Mouse (Mus musculus) embryonic facial prominence, embryonic 11.5 days (tissue): ENCODE results near the gene Sertad3. TPM values are rescaled to one million over a fixed set of nuclear protein-coding genes. Genes with fewer than 3 reads are reported as not detected.

Experiments used
- ATAC-seq: fragments of 200-750 bp; cut with Nextera tagmentation; replicated peaks from 2 replicates; pipeline ENCODE4 v1.8.0; 2017; ENCODE audit warnings: low read depth; ENCODE audit not compliant: insufficient number of reproducible peaks, low FRiP score, low TSS enrichment
- DNase-seq: peaks from one replicate; pipeline ENCODE4 v3.0.0-alpha.2; 2015; ENCODE audit warnings: low spot score
- H3K27ac ChIP-seq: fragments of 300-500 bp; sonication (generic); replicated peaks from 2 replicates; pipeline ENCODE4 v1.5.1; 2014; ENCODE audit warnings: mild to moderate bottlenecking, low read depth, low read length, control low read depth
- H3K27me3 ChIP-seq: fragments of 300-500 bp; sonication (generic); 2 replicates; pipeline ENCODE4 v1.6.1; 2014; ENCODE audit warnings: mild to moderate bottlenecking, low read length, moderate library complexity, mixed read lengths; ENCODE audit not compliant: control insufficient read depth, insufficient read depth
- H3K36me3 ChIP-seq: fragments of 300-500 bp; sonication (generic); replicated peaks from 2 replicates; pipeline ENCODE4 v1.6.1; 2014; ENCODE audit warnings: low read depth, mild to moderate bottlenecking, low read length, moderate library complexity, mixed read lengths; ENCODE audit not compliant: control insufficient read depth, insufficient read depth
- H3K4me1 ChIP-seq: fragments of 300-500 bp; sonication (generic); 2 replicates; pipeline ENCODE4 v1.6.1; 2014; ENCODE audit warnings: low read length, mixed read lengths; ENCODE audit not compliant: control insufficient read depth, insufficient read depth
- H3K4me2 ChIP-seq: fragments of 300-500 bp; sonication (generic); 2 replicates; pipeline ENCODE4 v1.6.1; 2014; ENCODE audit warnings: low read depth, mild to moderate bottlenecking, control low read depth, low read length, moderate library complexity
- H3K4me3 ChIP-seq: fragments of 300-500 bp; sonication (generic); 2 replicates; pipeline ENCODE4 v1.5.1; 2014; ENCODE audit warnings: low read depth, low read length, control low read depth
- H3K9ac ChIP-seq: fragments of 300-500 bp; sonication (generic); replicated peaks from 2 replicates; pipeline ENCODE4 v1.6.1; 2014; ENCODE audit warnings: mild to moderate bottlenecking, control low read depth, low read length
- H3K9me3 ChIP-seq: fragments of 300-500 bp; sonication (generic); replicated peaks from 2 replicates; pipeline ENCODE4 v1.6.1; 2016; ENCODE audit warnings: mild to moderate bottlenecking, low read length, inconsistent platforms, mixed read lengths; ENCODE audit not compliant: control insufficient read depth
- WGBS: fragments of 180-500 bp; shearing (Covaris S2); extraction: QIAGEN DNeasy Blood & Tissue Kit; methylation state at CpG from one replicate; pipeline ENCODE4 v1.1.7; 2014; 5-methylcytosine and 5-hydroxymethylcytosine counted together
- polyA plus RNA-seq: library from polyadenylated mRNA; unstranded; fragments of >200 nt; fragmentation: Nextera tagmentation; extraction: Ambion mirVana; gene quantifications from 2 replicates; pipeline ENCODE4 v1.2.1, GENCODE M21; 2014

The Sertad3 gene
- polyA plus RNA-seq, 1 experiment from 2014 or later = 27.2 TPM

DNA sequence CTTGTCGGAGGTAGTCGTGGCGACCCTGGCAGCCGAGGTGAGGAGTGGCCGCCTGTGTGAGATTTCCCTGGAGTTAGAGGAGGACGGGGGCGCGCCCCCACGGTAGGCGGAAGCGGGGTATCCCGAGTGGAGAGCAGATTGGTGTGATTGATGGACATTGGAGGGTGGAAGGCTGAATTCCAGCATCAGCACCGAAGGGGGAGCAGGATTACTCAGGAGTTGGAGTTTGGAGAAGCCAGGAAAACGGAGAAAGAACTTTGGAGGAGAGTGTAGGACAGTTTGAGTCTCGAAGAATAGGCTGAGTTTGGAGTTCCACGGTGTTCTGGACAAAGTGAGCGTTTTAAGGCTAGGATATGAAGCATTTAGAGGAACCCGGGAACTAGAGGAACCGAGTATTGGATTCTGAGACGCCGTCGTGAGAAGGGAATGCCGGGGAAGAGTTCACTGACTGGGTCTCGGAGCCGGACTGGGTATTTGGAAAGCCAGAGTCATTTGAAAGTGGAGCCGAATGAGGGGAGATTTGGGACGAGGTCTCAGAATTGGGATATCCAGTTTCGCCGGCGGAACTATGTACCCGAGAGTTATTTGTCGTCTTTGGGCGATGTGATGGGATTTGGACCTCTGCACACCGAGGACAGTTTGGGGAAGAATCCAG, 394 bp downstream of the Sertad3 start:
- 0% methylated on average over 34 of the region's 34 CpGs for WGBS
- Histone ChIP-seq H3K9ac (peak overlapping the region; percentile 64), H3K4me3 (peak overlapping the region; percentile 64), H3K4me1 (no peaks in the 10 kb centered on the region), H3K27ac (peak overlapping the region; percentile 68), H3K36me3 (no peaks in the 10 kb centered on the region; the same call in 1 of the 2 replicates), H3K9me3 (no peaks in the 10 kb centered on the region), H3K27me3 (no peaks in the 10 kb centered on the region), H3K4me2 (peak overlapping the region; percentile 57)
- DNase-seq (no peak), ATAC-seq (no peak; the same call in 1 of the 2 replicates)

DNA sequence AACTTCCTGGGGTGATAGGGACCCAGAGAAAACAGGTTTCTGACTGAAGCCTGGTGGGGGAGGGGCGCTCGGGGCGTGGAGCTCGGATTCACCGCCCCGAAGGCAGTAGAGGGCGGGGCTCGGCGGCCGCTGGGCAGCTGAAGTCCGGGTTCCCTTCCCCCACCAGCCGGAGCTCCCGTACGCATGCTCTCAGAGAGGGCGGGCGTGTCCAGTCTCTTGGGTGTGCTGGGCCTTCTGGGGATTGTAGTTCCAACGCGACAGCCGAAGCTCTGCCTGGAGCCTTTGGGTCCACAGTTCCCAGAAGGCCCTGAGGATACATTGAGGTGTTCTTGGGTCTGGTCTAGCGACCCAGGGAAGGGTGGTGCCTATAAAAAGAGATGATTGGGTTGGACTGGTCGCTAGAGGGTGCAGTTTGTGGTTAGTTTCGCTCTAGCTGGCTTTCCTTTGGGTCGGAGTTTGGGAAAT, 954 bp downstream of the Sertad3 start:
- H3K27me3 ChIP-seq = no peaks in the 10 kb centered on the region
- no peaks in the 10 kb centered on the region; the same call in 1 of the 2 replicates for H3K36me3 ChIP-seq
- H3K4me1 ChIP-seq = no peaks in the 10 kb centered on the region
- H3K9me3 ChIP-seq = no peaks in the 10 kb centered on the region
- ATAC-seq (peak; percentile 89), DNase-seq (peak; percentile 99)
- H3K27ac ChIP-seq = peak overlapping the region; percentile 68
- peak overlapping the region; percentile 64 for H3K4me3 ChIP-seq
- peak overlapping the region; percentile 64 for H3K9ac ChIP-seq
- H3K4me2 ChIP-seq = peak overlapping the region; percentile 57
- 0% methylated on average over 23 of the region's 23 CpGs for WGBS

DNA sequence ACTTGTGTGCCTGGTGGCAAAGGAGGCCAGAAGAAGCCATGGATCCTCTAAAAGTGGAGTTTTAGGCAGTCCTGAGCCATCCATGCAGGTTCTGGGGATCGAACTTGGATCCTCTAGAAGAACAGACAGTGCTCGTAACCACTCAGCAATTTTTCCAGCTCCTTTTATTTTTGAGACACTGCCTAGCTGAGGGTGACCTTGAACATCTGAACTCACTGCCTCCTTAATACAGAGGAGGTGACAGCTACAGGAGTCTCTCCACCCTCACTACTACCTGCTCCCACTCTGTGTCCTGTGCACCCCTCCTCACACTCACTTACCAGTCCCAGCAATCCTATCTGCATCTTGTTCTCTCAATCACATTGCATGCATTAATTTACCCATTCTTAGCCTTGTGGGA, 2.0 kb downstream of the Sertad3 start:
- 95% methylated on average over 2 of the region's 2 CpGs for WGBS
- no peak overlapping the region for H3K9ac ChIP-seq
- DNase-seq (no peak), ATAC-seq (no peak)
- no peak overlapping the region for H3K4me3 ChIP-seq
- H3K27me3 ChIP-seq = no peaks in the 10 kb centered on the region
- H3K27ac ChIP-seq = no peak overlapping the region
- no peak overlapping the region for H3K4me2 ChIP-seq
- H3K36me3 ChIP-seq = no peaks in the 10 kb centered on the region; the same call in 1 of the 2 replicates
- no peaks in the 10 kb centered on the region for H3K9me3 ChIP-seq
- H3K4me1 ChIP-seq = no peaks in the 10 kb centered on the region

DNA sequence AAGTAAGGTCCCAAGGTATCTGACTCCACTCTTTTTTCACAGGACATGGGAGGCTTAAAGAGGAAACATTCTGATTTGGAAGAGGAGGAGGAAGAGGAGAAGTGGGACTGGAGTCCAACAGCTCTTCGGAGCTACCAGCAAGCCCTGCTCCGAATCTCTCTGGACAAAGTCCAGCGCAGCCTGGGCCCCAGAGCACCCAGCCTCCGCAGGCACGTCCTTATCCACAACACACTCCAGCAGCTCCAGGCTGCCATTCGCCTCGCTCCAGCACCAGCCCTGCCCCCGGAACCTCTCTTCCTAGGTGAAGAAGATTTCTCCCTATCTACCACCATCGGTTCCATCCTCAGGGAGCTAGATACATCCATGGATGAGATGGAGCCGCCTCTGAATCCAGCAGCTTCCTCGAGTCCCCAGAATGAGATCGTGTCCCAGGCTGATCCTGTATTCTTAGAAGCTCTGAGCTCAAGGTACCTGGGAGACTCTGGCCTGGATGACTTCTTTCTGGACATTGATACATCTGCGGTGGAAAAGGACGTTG, 2.6 kb downstream of the Sertad3 start:
- Histone ChIP-seq H3K9ac (no peak overlapping the region), H3K4me1 (no peaks in the 10 kb centered on the region), H3K4me3 (no peak overlapping the region), H3K36me3 (no peaks in the 10 kb centered on the region; the same call in 1 of the 2 replicates), H3K9me3 (no peaks in the 10 kb centered on the region), H3K27ac (no peak overlapping the region), H3K4me2 (no peak overlapping the region), H3K27me3 (no peaks in the 10 kb centered on the region)
- no peak for ATAC-seq
- DNase-seq = no peak
- 91% methylated on average over 14 of the region's 14 CpGs for WGBS

DNA sequence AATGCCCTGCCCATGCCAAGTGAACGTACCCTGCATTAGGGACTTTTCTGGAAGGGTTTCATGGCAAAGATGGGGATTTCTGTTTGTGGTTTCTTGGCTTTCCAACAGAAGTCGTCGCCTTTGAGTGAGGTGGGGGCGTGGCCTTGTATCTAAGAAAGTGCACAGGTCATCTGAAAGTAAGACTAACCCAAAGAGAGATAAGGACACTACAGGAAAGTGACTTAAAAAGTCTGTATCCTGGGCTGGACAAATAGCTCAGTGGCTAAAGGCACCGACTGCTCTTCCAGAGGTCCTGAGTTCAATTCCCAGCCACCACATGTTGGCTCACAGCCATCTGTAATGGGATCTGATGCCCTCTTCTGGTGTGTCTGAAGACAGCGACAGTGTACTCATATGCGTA, 5.0 kb downstream of the Sertad3 start:
- no peak for ATAC-seq

DNA sequence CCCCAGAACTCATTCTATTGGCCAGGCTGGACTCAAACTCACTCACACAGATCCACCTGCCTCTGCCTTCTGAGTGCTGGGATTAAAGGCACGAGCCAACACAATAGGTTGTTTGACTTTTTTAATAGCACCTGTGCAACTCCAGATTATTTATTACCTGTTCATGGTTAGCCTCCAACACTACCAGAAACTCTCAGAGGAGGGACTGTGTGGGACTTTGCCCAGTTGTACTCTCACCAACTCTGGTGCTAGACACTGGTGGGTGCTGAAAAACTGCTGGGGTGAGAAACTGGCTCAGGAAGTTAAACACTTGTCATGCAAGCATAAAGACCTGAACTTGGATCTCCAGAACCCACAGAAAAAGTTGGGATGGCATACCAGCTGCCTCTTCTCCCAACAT, 6.2 kb downstream of the Sertad3 start:
- no peak overlapping the region for H3K27ac ChIP-seq
- WGBS = 80% methylated on average over 1 of the region's 1 CpGs
- H3K4me2 ChIP-seq = no peak overlapping the region
- ATAC-seq (no peak), DNase-seq (no peak)
- H3K27me3 ChIP-seq = no peaks in the 10 kb centered on the region
- no peaks in the 10 kb centered on the region; the same call in 1 of the 2 replicates for H3K36me3 ChIP-seq
- no peak overlapping the region for H3K4me3 ChIP-seq
- no peaks in the 10 kb centered on the region for H3K9me3 ChIP-seq
- no peak overlapping the region for H3K9ac ChIP-seq
- H3K4me1 ChIP-seq = no peaks in the 10 kb centered on the region

More for the DNA sequence above, 5.0 kb downstream of the Sertad3 start:
- H3K4me3 ChIP-seq = no peak overlapping the region
- H3K27ac ChIP-seq = no peak overlapping the region
- DNase-seq = no peak
- no peak overlapping the region for H3K9ac ChIP-seq
- no peaks in the 10 kb centered on the region; the same call in 1 of the 2 replicates for H3K36me3 ChIP-seq
- no peaks in the 10 kb centered on the region for H3K4me1 ChIP-seq
- no peak overlapping the region for H3K4me2 ChIP-seq
- H3K27me3 ChIP-seq = no peaks in the 10 kb centered on the region
- WGBS = 81% methylated on average over 7 of the region's 7 CpGs
- H3K9me3 ChIP-seq = no peaks in the 10 kb centered on the region

DNA sequence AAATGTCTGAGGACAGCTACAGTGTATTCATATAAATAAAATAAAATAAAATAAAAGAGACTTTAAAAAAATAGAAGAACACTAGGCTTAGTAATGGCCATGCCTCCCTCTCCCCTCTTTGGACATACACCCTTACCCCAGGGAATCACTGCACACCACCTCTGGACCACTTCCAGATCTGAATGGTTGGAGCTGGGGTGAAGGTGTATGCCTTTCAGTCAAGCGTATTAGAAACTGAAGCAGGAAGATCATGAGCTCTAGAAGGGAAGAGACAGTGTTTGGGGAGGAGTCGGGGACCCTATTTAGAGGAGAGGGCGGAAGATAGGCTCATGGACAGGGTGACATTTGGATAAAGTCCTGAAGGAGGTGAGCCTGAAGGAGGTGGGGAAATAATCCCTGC, 6.9 kb downstream of the Sertad3 start:
- Histone ChIP-seq H3K9ac (no peak overlapping the region), H3K4me1 (no peaks in the 10 kb centered on the region), H3K9me3 (no peaks in the 10 kb centered on the region), H3K27me3 (no peaks in the 10 kb centered on the region), H3K4me2 (no peak overlapping the region), H3K4me3 (no peak overlapping the region), H3K27ac (no peak overlapping the region), H3K36me3 (no peaks in the 10 kb centered on the region; the same call in 1 of the 2 replicates)
- DNase-seq = no peak
- 69% methylated on average over 3 of the region's 3 CpGs for WGBS
- no peak for ATAC-seq

DNA sequence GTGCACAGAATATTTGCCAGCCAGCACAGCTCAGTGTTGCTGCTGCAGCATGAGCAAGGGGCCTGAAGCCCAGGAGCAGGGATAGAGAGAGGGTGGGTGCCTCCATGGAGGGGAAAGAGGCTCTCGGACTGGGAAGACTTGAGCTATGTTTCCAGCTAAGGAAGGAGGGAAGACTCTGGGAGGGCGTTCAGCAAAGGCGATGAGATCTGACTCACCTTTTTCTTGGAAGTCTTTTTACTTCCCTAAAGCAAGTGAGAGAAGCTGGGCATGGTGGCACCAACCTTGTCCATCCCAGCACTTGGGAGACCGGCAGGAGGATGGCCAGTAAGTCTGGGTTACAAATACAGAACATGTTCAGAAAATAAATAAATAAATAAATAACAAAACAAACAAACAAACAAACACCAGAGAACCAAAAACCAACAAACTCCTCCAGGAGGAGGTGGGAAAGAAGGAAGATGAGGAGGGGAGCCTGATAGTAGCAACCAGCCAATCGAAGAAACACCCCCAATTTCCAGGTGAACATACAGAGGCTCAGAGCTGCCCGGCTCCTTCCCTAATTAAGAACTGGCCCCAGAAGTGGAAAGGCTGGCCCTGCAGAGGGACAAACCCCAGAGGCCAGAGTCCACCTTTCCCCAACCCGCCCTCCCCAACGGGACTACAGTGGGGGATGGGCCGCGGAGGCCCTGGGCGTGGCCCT, 7.5 kb downstream of the Sertad3 start:
- DNase-seq (no peak), ATAC-seq (no peak)
- no peaks in the 10 kb centered on the region for H3K4me1 ChIP-seq
- no peaks in the 10 kb centered on the region for H3K27me3 ChIP-seq
- peak overlapping the region; percentile 44 for H3K9ac ChIP-seq
- no peaks in the 10 kb centered on the region for H3K9me3 ChIP-seq
- H3K27ac ChIP-seq = peak overlapping the region; percentile 39; the same call in 1 of the 2 replicates
- no peaks in the 10 kb centered on the region; the same call in 1 of the 2 replicates for H3K36me3 ChIP-seq
- WGBS = 11% methylated on average over 11 of the region's 11 CpGs
- peak overlapping the region; percentile 25 for H3K4me3 ChIP-seq
- H3K4me2 ChIP-seq = peak overlapping the region; percentile 49
